Mouse (Mus musculus): ENCODE results near the gene Meis2. TPM values are rescaled to one million over a fixed set of nuclear protein-coding genes. Genes with fewer than 3 reads are reported as not detected.

Gene Meis2
- polyA plus RNA-seq, 2 experiments, result 17.9 to 26.2 TPM

- H3K27me3 ChIP-seq (ENCODE audit: control insufficient read depth, insufficient read depth, low read length), result peaks cover 90% of the 10 kb centered on the region
- no peak for ATAC-seq (ENCODE audit: low FRiP score, low read depth)
Observed at GRCm38 (mm10) chr2:116072321-116072640, 6.6 kb upstream of the Meis2 start.

GRCm38 (mm10) chr2:116071571-116072320, 6.1 kb upstream of the Meis2 start:
- H3K36me3 ChIP-seq (ENCODE audit: control insufficient read depth, insufficient read depth, low read length), result no peaks in the 10 kb centered on the region
- H3K9me3 ChIP-seq (ENCODE audit: control insufficient read depth, low read length), result no peaks in the 10 kb centered on the region
- peaks cover 90% of the 10 kb centered on the region for H3K27me3 ChIP-seq (ENCODE audit: control insufficient read depth, insufficient read depth, low read length)
- DNase-seq (ENCODE audit: low spot score) (peak; percentile 88), ATAC-seq (ENCODE audit: low FRiP score, low read depth) (no peak)
- 2% methylated on average over 25 of the region's 25 CpGs for WGBS
- H3K27ac ChIP-seq (replicated peaks; ENCODE audit: low read depth, low read length), result no peak overlapping the region
- H3K4me3 ChIP-seq (replicated peaks; ENCODE audit: low read length), result peak overlapping the region; percentile 28
- H3K9ac ChIP-seq (ENCODE audit: low read depth, low read length, severe bottlenecking), result no peak overlapping the region
- peaks cover 12% of the 10 kb centered on the region for H3K4me1 ChIP-seq (ENCODE audit: control insufficient read depth, insufficient read depth, low read length)
- no peak for TF ChIP-seq POLR2A (IDR thresholded peaks at IDR 0.05; ENCODE audit: borderline replicate concordance, extremely low read depth, insufficient read depth, insufficient read length)
- H3K4me2 ChIP-seq (replicated peaks; ENCODE audit: low read depth, low read length, severe bottlenecking), result peak overlapping the region; percentile 41

More at GRCm38 (mm10) chr2:116072321-116072640, 6.6 kb upstream of the Meis2 start:
- no peak for TF ChIP-seq POLR2A (IDR thresholded peaks at IDR 0.05; ENCODE audit: borderline replicate concordance, extremely low read depth, insufficient read depth, insufficient read length)
- Histone ChIP-seq H3K36me3 (ENCODE audit: control insufficient read depth, insufficient read depth, low read length) (no peaks in the 10 kb centered on the region), H3K4me3 (replicated peaks; ENCODE audit: low read length) (0 out of 2 replicates have a peak overlapping the region, but pooled peaks have one; percentile 28), H3K9me3 (ENCODE audit: control insufficient read depth, low read length) (no peaks in the 10 kb centered on the region), H3K4me1 (ENCODE audit: control insufficient read depth, insufficient read depth, low read length) (peaks cover 8% of the 10 kb centered on the region), H3K4me2 (replicated peaks; ENCODE audit: low read depth, low read length, severe bottlenecking) (peak overlapping the region; percentile 41; the same call in 1 of the 2 replicates), H3K9ac (ENCODE audit: low read depth, low read length, severe bottlenecking) (no peak overlapping the region), H3K27ac (replicated peaks; ENCODE audit: low read depth, low read length) (no peak overlapping the region)
- WGBS, result 3% methylated on average over 13 of the region's 13 CpGs
- no peak for DNase-seq (ENCODE audit: low spot score)

DNA sequence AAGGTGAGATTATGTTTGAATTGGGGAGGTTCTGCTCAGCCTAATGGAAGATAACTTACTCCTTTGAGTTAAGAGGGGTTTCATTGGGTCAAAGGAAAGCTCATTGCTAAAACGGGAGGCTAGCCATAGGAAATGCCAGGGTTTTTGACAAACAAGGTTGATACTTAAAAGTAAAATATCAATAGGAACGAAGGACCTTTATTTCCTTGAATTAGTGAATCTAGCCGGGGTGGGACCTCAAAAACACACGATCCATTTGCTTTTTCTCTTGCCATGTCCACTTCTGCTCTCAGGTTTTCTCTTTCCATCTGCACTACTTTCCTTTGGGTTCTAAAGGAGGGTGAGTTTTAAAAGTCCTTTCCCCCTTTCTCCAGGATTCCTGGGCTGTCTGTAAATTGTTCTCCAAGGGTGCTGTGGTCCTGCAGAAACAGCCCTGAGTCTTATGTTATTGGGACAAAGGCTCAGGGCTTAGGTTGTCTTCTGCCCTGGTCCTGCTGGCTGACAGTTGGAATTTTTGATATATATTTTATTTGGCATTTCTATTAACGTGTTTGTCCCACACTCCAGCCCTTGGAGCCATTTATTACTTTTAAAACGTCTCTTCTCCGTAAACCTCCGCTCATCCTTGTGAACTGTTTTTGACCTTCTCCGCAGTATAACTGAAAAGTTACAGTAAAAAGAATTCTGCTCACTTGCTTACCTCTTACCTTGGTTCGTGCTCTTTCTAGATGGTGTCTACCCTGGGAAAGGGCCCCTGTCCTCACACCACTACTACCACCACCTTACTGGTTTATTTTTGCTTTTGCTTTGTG, 5.2 kb upstream of the Meis2 start:
- H3K9me3 ChIP-seq (ENCODE audit: control insufficient read depth, low read length), result no peaks in the 10 kb centered on the region
- no peak overlapping the region for H3K27ac ChIP-seq (replicated peaks; ENCODE audit: low read depth, low read length)
- ATAC-seq (ENCODE audit: low FRiP score, low read depth), result no peak

DNA sequence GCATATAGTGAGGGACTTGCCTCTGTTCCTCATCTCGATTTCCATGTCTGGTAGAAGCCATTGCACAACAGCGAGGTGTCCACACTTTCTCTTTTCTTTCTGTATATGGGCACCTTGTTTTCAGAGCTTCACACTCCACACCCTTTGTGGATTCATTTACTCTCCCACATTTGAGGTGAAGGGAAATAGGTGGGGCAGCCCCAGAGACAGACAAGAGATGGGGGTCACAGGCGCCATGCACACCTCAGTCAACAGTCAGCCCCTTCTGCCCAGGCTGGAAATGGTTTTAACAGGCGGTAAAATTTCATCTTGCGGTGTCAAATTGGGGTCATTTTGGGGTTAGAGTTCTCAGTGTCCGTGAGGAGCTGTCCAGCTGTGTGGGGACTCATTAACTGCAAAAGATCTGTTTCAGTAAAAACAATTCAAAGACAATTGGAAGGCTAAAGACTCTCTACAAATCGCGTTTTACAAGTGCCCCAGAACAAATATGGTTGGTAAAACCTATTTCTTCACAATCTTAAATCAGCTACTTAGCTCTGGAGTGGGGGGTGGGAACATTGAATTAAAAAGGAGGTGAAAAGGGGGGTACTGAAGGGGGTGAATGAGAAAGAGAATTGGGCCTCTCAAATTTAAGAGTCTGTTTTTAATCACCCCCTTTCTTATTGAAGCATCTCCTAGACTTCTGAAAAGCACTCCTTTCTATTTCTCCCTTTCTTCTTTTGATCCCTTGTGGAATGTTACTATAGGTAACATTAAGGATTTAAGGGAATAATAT, 4.0 kb upstream of the Meis2 start:
- Histone ChIP-seq H3K27ac (replicated peaks; ENCODE audit: low read depth, low read length) (no peak overlapping the region), H3K4me3 (replicated peaks; ENCODE audit: low read length) (peak overlapping the region; percentile 13), H3K4me2 (replicated peaks; ENCODE audit: low read depth, low read length, severe bottlenecking) (no peak overlapping the region), H3K36me3 (ENCODE audit: control insufficient read depth, insufficient read depth, low read length) (no peaks in the 10 kb centered on the region), H3K27me3 (ENCODE audit: control insufficient read depth, insufficient read depth, low read length) (peaks cover 87% of the 10 kb centered on the region), H3K9ac (ENCODE audit: low read depth, low read length, severe bottlenecking) (no peak overlapping the region), H3K4me1 (ENCODE audit: control insufficient read depth, insufficient read depth, low read length) (peaks cover 9% of the 10 kb centered on the region; the same call in 1 of the 2 replicates), H3K9me3 (ENCODE audit: control insufficient read depth, low read length) (no peaks in the 10 kb centered on the region)
- 8% methylated on average over 8 of the region's 8 CpGs for WGBS
- ATAC-seq (ENCODE audit: low FRiP score, low read depth) (no peak), DNase-seq (ENCODE audit: low spot score) (no peak)
- TF ChIP-seq POLR2A (IDR thresholded peaks at IDR 0.05; ENCODE audit: borderline replicate concordance, extremely low read depth, insufficient read depth, insufficient read length), result no peak

More for the DNA sequence above, 5.2 kb upstream of the Meis2 start:
- Histone ChIP-seq H3K4me2 (replicated peaks; ENCODE audit: low read depth, low read length, severe bottlenecking) (peak overlapping the region; percentile 41; the same call in 1 of the 2 replicates), H3K4me1 (ENCODE audit: control insufficient read depth, insufficient read depth, low read length) (peaks cover 15% of the 10 kb centered on the region), H3K36me3 (ENCODE audit: control insufficient read depth, insufficient read depth, low read length) (no peaks in the 10 kb centered on the region), H3K9ac (ENCODE audit: low read depth, low read length, severe bottlenecking) (no peak overlapping the region), H3K4me3 (replicated peaks; ENCODE audit: low read length) (no peak overlapping the region), H3K27me3 (ENCODE audit: control insufficient read depth, insufficient read depth, low read length) (peaks cover 89% of the 10 kb centered on the region)
- WGBS, result 17% methylated on average over 10 of the region's 10 CpGs
- TF ChIP-seq POLR2A (IDR thresholded peaks at IDR 0.05; ENCODE audit: borderline replicate concordance, extremely low read depth, insufficient read depth, insufficient read length), result no peak
- no peak for DNase-seq (ENCODE audit: low spot score)

DNA sequence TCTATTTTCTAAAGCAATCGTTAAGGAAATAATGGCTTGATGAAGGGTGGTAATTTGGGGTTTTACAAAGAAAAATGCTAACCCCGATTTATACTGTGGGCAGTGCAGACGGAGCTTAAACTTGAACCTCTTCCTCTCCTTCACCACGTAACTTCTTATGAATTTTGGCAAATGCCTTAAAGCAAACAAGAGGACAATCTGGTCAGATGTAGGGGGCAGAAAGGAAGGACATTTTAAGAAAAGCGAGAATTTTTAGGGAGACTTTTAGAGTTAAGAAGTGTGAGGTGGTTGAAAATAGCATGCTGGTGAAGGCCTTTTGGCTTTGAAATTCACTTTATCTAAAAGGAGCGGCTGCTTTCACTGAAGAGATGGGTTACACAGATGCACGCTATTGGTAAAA, 3.3 kb upstream of the Meis2 start:
- no peak for ATAC-seq (ENCODE audit: low FRiP score, low read depth)
- H3K4me1 ChIP-seq (ENCODE audit: control insufficient read depth, insufficient read depth, low read length), result peaks cover 9% of the 10 kb centered on the region; the same call in 1 of the 2 replicates
- H3K27ac ChIP-seq (replicated peaks; ENCODE audit: low read depth, low read length), result no peak overlapping the region
- TF ChIP-seq POLR2A (IDR thresholded peaks at IDR 0.05; ENCODE audit: borderline replicate concordance, extremely low read depth, insufficient read depth, insufficient read length), result no peak
- no peak overlapping the region for H3K9ac ChIP-seq (ENCODE audit: low read depth, low read length, severe bottlenecking)
- DNase-seq (ENCODE audit: low spot score), result no peak
- no peaks in the 10 kb centered on the region for H3K36me3 ChIP-seq (ENCODE audit: control insufficient read depth, insufficient read depth, low read length)
- 13% methylated on average over 7 of the region's 7 CpGs for WGBS
- H3K4me2 ChIP-seq (replicated peaks; ENCODE audit: low read depth, low read length, severe bottlenecking), result no peak overlapping the region
- no peaks in the 10 kb centered on the region for H3K9me3 ChIP-seq (ENCODE audit: control insufficient read depth, low read length)
- H3K27me3 ChIP-seq (ENCODE audit: control insufficient read depth, insufficient read depth, low read length), result peaks cover 86% of the 10 kb centered on the region
- H3K4me3 ChIP-seq (replicated peaks; ENCODE audit: low read length), result 0 out of 2 replicates have a peak overlapping the region, but pooled peaks have one; percentile 13
